Mouse (Mus musculus) common myeloid progenitor, adult 5-6 weeks (primary cell): Measurements from ENCODE around the gene Gramd1a. TPM values are rescaled to one million over a fixed set of nuclear protein-coding genes. Genes with fewer than 3 reads are reported as not detected.
A peak's percentile ranks its signal among the peaks of the same experiment; 100 is the strongest.

Experiments
- ATAC-seq: replicated peaks from 2 replicates; pipeline ENCODE4 v1.8.0; 2016; ENCODE audit warnings: low read depth, mild to moderate bottlenecking, moderate TSS enrichment, inconsistent platforms; ENCODE audit not compliant: poor library complexity, severe bottlenecking
- total RNA-seq: library from RNA; stranded (forward); fragments of 200-1000, 187-1606 nt; gene quantifications from 2 replicates; pipeline ENCODE4 v1.2.3, GENCODE M21; 2017

Gene Gramd1a
- total RNA-seq, 1 experiment from 2014 or later = 30.8 TPM

GRCm38 (mm10) chr7:31098697-31099611 is 56.7 kb downstream of the Gramd1a start:
- ATAC-seq = no peak

- ATAC-seq = peak; percentile 94
Observed at GRCm38 (mm10) chr7:31097583-31098248, 58.0 kb downstream of the Gramd1a start.

GRCm38 (mm10) chr7:31096892-31097564 is 58.7 kb downstream of the Gramd1a start:
- ATAC-seq = peak; percentile 22; the same call in 1 of the 2 replicates

GRCm38 (mm10) chr7:31094774-31095501 is 60.8 kb downstream of the Gramd1a start:
- no peak for ATAC-seq

- ATAC-seq = peak; percentile 89
Observed at GRCm38 (mm10) chr7:31089721-31090120, 66.0 kb downstream of the Gramd1a start.

GRCm38 (mm10) chr7:31088206-31088605 is 67.5 kb downstream of the Gramd1a start:
- ATAC-seq = no peak

- no peak for ATAC-seq
Observed at GRCm38 (mm10) chr7:31087262-31087661, 68.4 kb downstream of the Gramd1a start.

GRCm38 (mm10) chr7:31086175-31086755 is 69.4 kb downstream of the Gramd1a start:
- no peak for ATAC-seq

- ATAC-seq = no peak
Observed at GRCm38 (mm10) chr7:31085171-31085570, 70.5 kb downstream of the Gramd1a start.

- no peak for ATAC-seq
Observed at GRCm38 (mm10) chr7:31084140-31084539, 71.6 kb downstream of the Gramd1a start.

- no peak for ATAC-seq
Observed at GRCm38 (mm10) chr7:31082831-31083588, 72.7 kb downstream of the Gramd1a start.

GRCm38 (mm10) chr7:31082106-31082505 is 73.6 kb downstream of the Gramd1a start:
- ATAC-seq = no peak

- ATAC-seq = no peak
Observed at GRCm38 (mm10) chr7:31081106-31081505, 74.6 kb downstream of the Gramd1a start.

- ATAC-seq = no peak
Observed at GRCm38 (mm10) chr7:31080611-31081010, 75.1 kb downstream of the Gramd1a start.

Other genes starting within 250 kb of the Gramd1a start
- not detected in 2 replicates for gene Mag, start 241.0 kb downstream of the Gramd1a start, total RNA-seq
- gene Hamp2, start 231.2 kb downstream of the Gramd1a start, total RNA-seq = not detected in 2 replicates
- gene Hamp, start 211.9 kb downstream of the Gramd1a start, total RNA-seq = not detected in 2 replicates
- 130 and 138 TPM in 2 replicates for gene Usf2, start 199.1 kb downstream of the Gramd1a start, total RNA-seq
- 1.1 TPM in 1 of 2 replicates, not detected in the other for gene Lsr, start 182.4 kb downstream of the Gramd1a start, total RNA-seq
- gene Fam187b, start 182.1 kb downstream of the Gramd1a start, total RNA-seq = not detected in 2 replicates
- gene Fxyd5, start 113.4 kb downstream of the Gramd1a start, total RNA-seq = 216 and 242 TPM in 2 replicates
- not detected in 2 replicates for gene Fxyd7, start 104.4 kb downstream of the Gramd1a start, total RNA-seq
- gene Fxyd1, start 98.7 kb downstream of the Gramd1a start, total RNA-seq = 2.7 and 4.2 TPM in 2 replicates
- gene Lgi4, start 96.6 kb downstream of the Gramd1a start, total RNA-seq = not detected in 2 replicates
- gene Fxyd3, start 79.2 kb downstream of the Gramd1a start, total RNA-seq = not detected in 2 replicates
- 13.4 and 19.9 TPM in 2 replicates for gene Hpn, start 40.6 kb downstream of the Gramd1a start, total RNA-seq
- gene Scn1b, start 28.9 kb downstream of the Gramd1a start, total RNA-seq = 2.1 TPM in 1 of 2 replicates, not detected in the other
- gene Scgb2b2, start 134.6 kb upstream of the Gramd1a start, total RNA-seq = not detected in 2 replicates
- gene Scgb1b2, start 135.9 kb upstream of the Gramd1a start, total RNA-seq = not detected in 2 replicates
- gene Scgb2b3, start 206.2 kb upstream of the Gramd1a start, total RNA-seq = not detected in 2 replicates
- not detected in 2 replicates for gene Scgb1b3, start 219.7 kb upstream of the Gramd1a start, total RNA-seq